Mouse (Mus musculus) small intestine, adult 2 months (tissue): ENCODE results near the gene Acpp. TPM values are rescaled to one million over a fixed set of nuclear protein-coding genes. Genes with fewer than 3 reads are reported as not detected.

Experiments used
- H3K27ac ChIP-seq: fragments of 200-500 bp; 2 replicates; pipeline ENCODE4 v1.5.1; 2012; ENCODE audit warnings: low read depth, low read length, control low read depth, inconsistent platforms; ENCODE audit not compliant: insufficient read depth
- H3K27me3 ChIP-seq: fragments of 200-500 bp; 2 replicates; pipeline ENCODE4 v1.6.1; 2012; ENCODE audit warnings: mild to moderate bottlenecking, moderate library complexity, low read length, inconsistent platforms; ENCODE audit not compliant: control insufficient read depth, insufficient read depth
- H3K36me3 ChIP-seq: fragments of 200-500 bp; 2 replicates; pipeline ENCODE4 v1.6.1; 2012; ENCODE audit warnings: mild to moderate bottlenecking, low read length, control low read depth, inconsistent platforms; ENCODE audit not compliant: control insufficient read depth, insufficient read depth
- H3K4me1 ChIP-seq: fragments of 200-500 bp; 2 replicates; pipeline ENCODE4 v1.6.1; 2012; ENCODE audit warnings: low read length, inconsistent platforms, mixed read lengths; ENCODE audit not compliant: control insufficient read depth, insufficient read depth, insufficient read length
- H3K4me3 ChIP-seq: fragments of 200-500 bp; 2 replicates; pipeline ENCODE4 v1.5.1; 2012; ENCODE audit warnings: low read depth, mild to moderate bottlenecking, control low read depth, inconsistent platforms, low read length, moderate library complexity
- CTCF ChIP-seq: fragments of 200-500 bp; IDR thresholded peaks from 2 replicates; pipeline ENCODE4 v1.5.1; 2012; ENCODE audit warnings: low read depth, mild to moderate bottlenecking, control low read depth, inconsistent platforms, low read length, moderate library complexity, mixed read lengths; ENCODE audit not compliant: insufficient replicate concordance, insufficient read length; ENCODE audit errors: extremely low read depth
- POLR2A ChIP-seq: fragments of 200-500 bp; IDR thresholded peaks from 2 replicates; pipeline ENCODE4 v1.6.1; 2012; ENCODE audit warnings: low read depth, mild to moderate bottlenecking, control low read depth, inconsistent platforms, low read length, moderate library complexity
- WGBS: fragments of 180-500 bp; shearing (Covaris S2); methylation state at CpG from one replicate; pipeline ENCODE4 v1.1.7; 2018; 5-methylcytosine and 5-hydroxymethylcytosine counted together
- polyA plus RNA-seq: library from polyadenylated mRNA; depleted of rRNA; stranded (reverse); fragments of >200 nt; gene quantifications from 2 replicates; pipeline ENCODE4 v1.2.3, GENCODE M21; 2012

Acpp gene
- polyA plus RNA-seq, 1 experiment, result 10.5 TPM

DNA sequence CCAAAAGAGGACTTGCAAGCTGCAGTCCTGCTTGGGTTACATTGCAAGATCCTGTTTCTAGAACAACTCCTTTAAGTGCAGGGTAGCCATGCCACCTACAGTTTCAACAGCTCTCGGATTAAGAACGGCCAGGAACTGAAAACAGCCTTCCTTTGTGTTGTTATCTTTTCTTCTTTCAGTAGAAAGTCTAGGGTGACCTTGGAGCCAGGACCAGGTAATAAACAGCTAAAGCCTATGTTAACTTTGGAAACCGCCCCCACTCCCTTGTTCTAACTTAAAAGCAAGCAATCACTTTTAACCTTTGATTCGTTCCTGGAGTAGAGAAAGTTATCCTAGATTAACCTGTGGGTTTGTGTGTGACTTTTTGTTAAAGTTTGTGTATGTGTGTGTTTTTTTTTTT is 33.2 kb downstream of the Acpp start:
- TF ChIP-seq POLR2A (no peak), CTCF (no peak)
- H3K27me3 ChIP-seq, result no peaks in the 10 kb centered on the region; the same call in 1 of the 2 replicates
- H3K27ac ChIP-seq, result peak overlapping the region; percentile 86
- 29% methylated on average over 4 of the region's 4 CpGs for WGBS
- H3K36me3 ChIP-seq, result peaks cover 9% of the 10 kb centered on the region
- no peak overlapping the region for H3K4me3 ChIP-seq
- peaks cover 8% of the 10 kb centered on the region; the same call in 1 of the 2 replicates for H3K4me1 ChIP-seq

- Histone ChIP-seq H3K4me3 (peak overlapping the region; percentile 49), H3K27me3 (no peaks in the 10 kb centered on the region; the same call in 1 of the 2 replicates), H3K27ac (peak overlapping the region; percentile 86), H3K4me1 (peaks cover 8% of the 10 kb centered on the region; the same call in 1 of the 2 replicates), H3K36me3 (peaks cover 5% of the 10 kb centered on the region)
- TF ChIP-seq CTCF (no peak), POLR2A (no peak)
- WGBS, result 29% methylated on average over 12 of the region's 12 CpGs
These were observed 37.0 kb downstream of the Acpp start for GRCm38 (mm10) chr9:104300569-104300968.

DNA sequence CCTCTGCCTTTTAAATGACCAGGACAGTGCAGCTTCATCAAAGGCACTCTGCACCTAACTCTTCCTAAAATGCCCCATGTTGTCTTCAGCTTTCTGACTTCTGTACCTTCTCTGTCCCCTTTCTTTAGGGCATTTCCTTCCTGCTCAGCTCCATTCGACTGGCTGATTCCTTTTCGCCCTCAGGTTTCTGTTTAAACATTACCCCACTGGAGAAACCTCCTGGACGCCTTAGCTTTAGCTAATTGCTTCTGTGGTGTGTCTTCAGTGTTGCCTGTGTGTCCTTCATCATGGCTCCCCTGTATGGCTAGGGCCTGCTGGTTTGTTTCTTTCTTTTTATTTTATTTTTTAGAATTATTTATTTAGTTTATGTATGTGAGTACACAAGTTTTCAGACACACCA is 40.5 kb downstream of the Acpp start:
- Histone ChIP-seq H3K4me3 (no peak overlapping the region), H3K36me3 (peaks cover 6% of the 10 kb centered on the region), H3K27ac (no peak overlapping the region), H3K27me3 (no peaks in the 10 kb centered on the region; the same call in 1 of the 2 replicates), H3K4me1 (peaks cover 2% of the 10 kb centered on the region; the same call in 1 of the 2 replicates)
- WGBS, result 66% methylated on average over 3 of the region's 3 CpGs
- TF ChIP-seq CTCF (no peak), POLR2A (no peak)

GRCm38 (mm10) chr9:104284934-104285333 is 52.6 kb downstream of the Acpp start:
- 57% methylated on average over 6 of the region's 6 CpGs for WGBS
- Histone ChIP-seq H3K27ac (no peak overlapping the region), H3K4me1 (peaks cover 10% of the 10 kb centered on the region; the same call in 1 of the 2 replicates), H3K27me3 (no peaks in the 10 kb centered on the region), H3K36me3 (peaks cover 1% of the 10 kb centered on the region), H3K4me3 (no peak overlapping the region)
- TF ChIP-seq CTCF (no peak), POLR2A (no peak)

- TF ChIP-seq CTCF (no peak), POLR2A (no peak)
- Histone ChIP-seq H3K4me1 (peaks cover 10% of the 10 kb centered on the region; the same call in 1 of the 2 replicates), H3K4me3 (no peak overlapping the region), H3K27ac (no peak overlapping the region), H3K36me3 (no peaks in the 10 kb centered on the region), H3K27me3 (no peaks in the 10 kb centered on the region)
- 73% methylated on average over 8 of the region's 8 CpGs for WGBS
These were observed 55.0 kb downstream of the Acpp start for GRCm38 (mm10) chr9:104282536-104282935.

DNA sequence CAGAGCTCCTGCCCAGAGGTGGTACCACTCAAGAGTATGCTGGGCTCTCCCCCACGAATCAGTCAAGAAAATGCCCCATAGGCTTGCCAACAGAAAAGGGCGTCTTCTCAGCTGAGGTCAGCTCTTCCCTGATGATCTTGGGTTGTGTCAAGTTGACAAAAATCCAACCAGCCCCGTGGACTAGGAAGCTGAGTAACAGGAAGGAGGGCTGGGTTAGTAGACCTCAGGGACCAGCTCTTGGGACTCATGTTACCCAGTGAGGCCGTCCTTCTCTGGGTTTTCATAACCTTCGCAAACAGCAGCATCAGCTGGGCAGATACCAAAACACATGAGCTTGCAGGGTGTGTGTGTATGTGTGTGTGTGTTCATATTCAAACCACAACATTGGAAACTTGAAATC is 55.8 kb downstream of the Acpp start:
- H3K4me1 ChIP-seq, result peaks cover 10% of the 10 kb centered on the region; the same call in 1 of the 2 replicates
- H3K4me3 ChIP-seq, result no peak overlapping the region
- no peaks in the 10 kb centered on the region for H3K36me3 ChIP-seq
- no peak overlapping the region for H3K27ac ChIP-seq
- H3K27me3 ChIP-seq, result no peaks in the 10 kb centered on the region
- TF ChIP-seq CTCF (no peak), POLR2A (no peak)
- 70% methylated on average over 5 of the region's 5 CpGs for WGBS

DNA sequence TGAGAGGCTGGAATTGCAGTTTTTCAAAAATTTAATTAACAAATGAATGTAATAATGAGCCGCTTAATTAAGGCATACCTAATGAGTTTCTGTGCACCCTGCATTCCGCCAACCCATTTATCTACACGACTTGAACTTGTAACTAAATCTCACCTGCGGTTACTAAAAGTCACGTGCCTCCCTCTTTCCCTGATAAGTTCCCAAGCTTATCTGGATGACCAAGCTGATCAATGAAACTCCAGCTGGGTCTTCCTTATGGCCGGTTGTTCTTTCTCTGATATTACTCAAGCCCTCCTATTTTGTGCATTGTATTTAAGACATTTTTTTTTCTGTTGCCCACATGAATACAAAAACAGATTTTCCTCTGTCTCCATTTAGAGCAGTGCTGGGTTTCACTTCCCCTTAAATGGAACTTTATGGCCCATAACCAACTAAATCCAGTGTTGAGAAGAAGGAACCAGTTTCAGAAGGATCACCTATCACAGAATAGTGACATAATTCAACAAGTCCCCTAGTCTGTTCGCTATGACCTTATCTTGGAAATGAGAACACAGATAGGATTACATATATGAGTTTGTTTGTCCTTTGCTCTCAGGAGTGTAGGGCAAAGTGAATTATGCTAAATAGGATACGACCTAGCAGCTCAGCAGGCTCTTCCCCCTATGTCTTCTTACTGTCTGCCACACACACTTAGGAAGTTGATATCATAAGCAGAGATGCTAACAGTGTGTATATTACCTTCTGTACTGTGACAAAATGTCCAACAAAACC is 56.6 kb downstream of the Acpp start:
- 24% methylated on average over 8 of the region's 8 CpGs for WGBS
- peaks cover 10% of the 10 kb centered on the region; the same call in 1 of the 2 replicates for H3K4me1 ChIP-seq
- H3K27me3 ChIP-seq, result no peaks in the 10 kb centered on the region
- H3K27ac ChIP-seq, result peak overlapping the region; percentile 27; the same call in 1 of the 2 replicates
- H3K36me3 ChIP-seq, result no peaks in the 10 kb centered on the region
- no peak overlapping the region for H3K4me3 ChIP-seq
- TF ChIP-seq POLR2A (no peak), CTCF (no peak)
